Mouse (Mus musculus): Measurements from ENCODE around the gene Hist1h2ak. TPM values are rescaled to one million over a fixed set of nuclear protein-coding genes. Genes with fewer than 3 reads are reported as not detected.
"Not testable (repeated sequence)": the region's sequence is repeated elsewhere in the genome, so short reads cannot be mapped to it uniquely, and the experiment has no call there.

The Hist1h2ak gene
- polyA plus RNA-seq, 1 experiment from 2014 or later, result 32.0 TPM

DNA sequence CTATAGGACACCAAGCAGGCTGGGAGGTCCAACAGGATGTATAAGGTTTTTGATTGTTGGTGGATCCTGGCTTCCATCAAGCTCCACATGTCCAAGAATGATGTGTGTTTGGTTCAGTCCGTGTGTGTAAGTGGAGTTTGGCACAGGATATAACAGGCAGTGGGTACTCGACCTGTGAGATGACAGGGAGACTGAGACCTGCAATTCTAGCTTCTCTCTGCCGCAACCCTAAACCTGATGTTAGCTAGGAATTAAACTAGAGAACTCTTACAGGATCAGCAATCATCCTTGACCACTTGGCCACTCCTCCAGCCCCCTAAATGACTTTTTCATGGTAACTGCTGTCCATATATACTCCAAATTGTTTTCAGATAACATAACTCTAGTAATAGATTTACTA is 1.3 kb downstream of the Hist1h2ak start:
- H3K4me2 ChIP-seq, result peak overlapping the region; percentile 69
- ATAC-seq (replicated peaks; ENCODE audit: low FRiP score), result no peak
- no peaks in the 10 kb centered on the region for H3K27me3 ChIP-seq
- H3K4me3 ChIP-seq (replicated peaks), result no peak overlapping the region; the same call in none of the 2 replicates
- H3K36me3 ChIP-seq, result no peaks in the 10 kb centered on the region
- 34% methylated on average over 3 of the region's 3 CpGs for WGBS
- peaks cover 25% of the 10 kb centered on the region for H3K4me1 ChIP-seq
- no peak overlapping the region for H3K9ac ChIP-seq
- peak overlapping the region; percentile 97 for H3K27ac ChIP-seq
- H3K9me3 ChIP-seq (replicated peaks), result no peaks in the 10 kb centered on the region

DNA sequence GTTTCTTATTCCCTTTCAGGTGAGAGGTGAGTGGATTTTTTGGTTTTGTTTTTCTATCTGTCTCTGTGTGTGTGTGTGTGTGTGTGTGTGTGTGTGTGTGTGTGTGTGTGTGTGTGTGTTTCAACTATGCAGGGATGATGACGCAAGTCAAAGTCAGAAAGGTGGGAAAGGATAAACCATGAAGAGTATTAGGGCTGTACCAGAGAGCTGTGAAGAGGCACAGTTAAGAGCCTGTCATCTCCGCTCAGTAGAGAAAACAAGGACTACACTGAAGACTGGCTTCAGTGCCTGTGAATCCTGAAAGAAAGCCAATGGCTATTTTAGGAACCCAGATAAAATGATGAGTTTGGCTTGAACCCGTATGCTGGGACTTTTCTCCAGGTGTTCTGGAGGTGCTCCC is 1.8 kb downstream of the Hist1h2ak start:
- H3K36me3 ChIP-seq, result no peaks in the 10 kb centered on the region
- no peak for ATAC-seq (replicated peaks; ENCODE audit: low FRiP score)
- H3K4me1 ChIP-seq, result peaks cover 27% of the 10 kb centered on the region
- H3K27me3 ChIP-seq, result no peaks in the 10 kb centered on the region
- no peaks in the 10 kb centered on the region for H3K9me3 ChIP-seq (replicated peaks)
- peak overlapping the region; percentile 69; the same call in 1 of the 2 replicates for H3K4me2 ChIP-seq
- peak overlapping the region; percentile 97 for H3K27ac ChIP-seq
- WGBS, result 79% methylated on average over 3 of the region's 3 CpGs
- no peak overlapping the region for H3K4me3 ChIP-seq (replicated peaks)
- H3K9ac ChIP-seq, result no peak overlapping the region

DNA sequence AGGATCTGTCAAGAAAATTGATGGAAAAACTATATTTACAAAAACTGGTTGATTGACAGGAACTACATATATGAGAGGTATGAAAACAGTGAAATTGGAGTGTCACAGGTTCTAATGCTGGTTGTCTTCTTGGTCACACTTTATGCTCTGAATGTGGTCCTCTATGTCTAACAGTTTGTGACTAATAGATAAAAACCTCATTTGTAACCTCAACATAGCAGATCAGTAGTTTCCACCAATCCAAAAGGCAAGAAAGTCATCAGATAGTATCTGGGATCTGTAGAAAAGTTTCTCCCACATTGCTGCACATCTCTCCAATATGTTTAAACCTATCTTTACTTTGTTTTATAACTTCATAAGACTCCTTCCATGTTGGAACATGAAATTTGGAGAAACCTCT is 2.2 kb downstream of the Hist1h2ak start:
- no peaks in the 10 kb centered on the region for H3K9me3 ChIP-seq (replicated peaks)
- H3K4me3 ChIP-seq (replicated peaks), result no peak overlapping the region
- peak overlapping the region; percentile 97; the same call in 1 of the 2 replicates for H3K27ac ChIP-seq
- H3K36me3 ChIP-seq, result no peaks in the 10 kb centered on the region
- no peak overlapping the region for H3K4me2 ChIP-seq
- H3K9ac ChIP-seq, result no peak overlapping the region
- peaks cover 27% of the 10 kb centered on the region for H3K4me1 ChIP-seq
- H3K27me3 ChIP-seq, result no peaks in the 10 kb centered on the region
- ATAC-seq (replicated peaks; ENCODE audit: low FRiP score), result no peak

DNA sequence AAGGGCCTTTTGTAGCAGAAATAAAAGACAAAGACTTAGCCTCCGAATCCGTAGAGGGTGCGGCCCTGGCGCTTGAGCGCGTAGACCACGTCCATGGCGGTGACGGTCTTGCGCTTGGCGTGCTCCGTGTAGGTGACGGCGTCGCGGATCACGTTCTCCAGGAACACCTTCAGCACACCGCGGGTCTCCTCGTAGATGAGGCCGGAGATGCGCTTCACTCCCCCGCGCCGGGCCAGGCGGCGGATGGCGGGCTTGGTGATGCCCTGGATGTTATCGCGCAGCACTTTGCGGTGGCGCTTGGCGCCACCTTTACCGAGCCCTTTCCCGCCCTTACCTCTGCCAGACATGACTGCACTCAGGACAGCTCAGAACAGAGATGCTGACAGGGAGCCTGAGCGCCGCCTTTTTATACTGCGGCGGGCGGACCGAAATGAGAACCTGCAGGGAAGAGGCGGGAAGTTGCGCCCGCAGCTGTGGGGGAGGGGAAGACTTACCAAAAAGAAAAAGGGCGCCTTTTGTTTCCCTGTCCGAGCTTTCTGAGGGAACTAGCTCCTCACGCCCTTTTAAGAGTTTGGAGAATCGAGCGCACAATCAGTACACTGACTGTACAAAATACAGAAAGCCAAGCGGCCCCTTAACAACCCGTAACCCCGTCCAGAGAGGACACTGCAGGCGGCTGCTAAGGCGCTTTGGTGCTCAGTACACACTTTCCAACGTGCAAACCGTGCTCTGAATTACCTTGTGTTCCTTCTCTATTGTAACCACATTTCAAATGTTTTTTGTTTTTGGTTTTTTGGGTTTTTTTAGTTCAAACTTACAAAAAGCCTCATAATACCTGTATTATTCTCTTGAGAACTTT is 3.2 kb downstream of the Hist1h2ak start, which contains the start of gene Hist1h4k:
Gene Hist1h4k (minus strand): TSS at position 347 of the 859 bp plus-strand sequence.
- H3K27me3 ChIP-seq; H3K36me3 ChIP-seq; H3K9me3 ChIP-seq (replicated peaks): not testable (repeated sequence)
- WGBS, result under 1% methylated on average over 46 of the region's 56 CpGs
- peak within 1 kb of the TSS; percentile 61 for H3K4me2 ChIP-seq
- peak within 1 kb of the TSS; percentile 54 for H3K4me3 ChIP-seq (replicated peaks)
- peak within 1 kb of the TSS; percentile 98 for H3K27ac ChIP-seq
- ATAC-seq (replicated peaks; ENCODE audit: low FRiP score), result peak; percentile 87
- H3K9ac ChIP-seq, result peak within 1 kb of the TSS; percentile 55
- peaks cover 27% of the 10 kb centered on the region for H3K4me1 ChIP-seq

DNA sequence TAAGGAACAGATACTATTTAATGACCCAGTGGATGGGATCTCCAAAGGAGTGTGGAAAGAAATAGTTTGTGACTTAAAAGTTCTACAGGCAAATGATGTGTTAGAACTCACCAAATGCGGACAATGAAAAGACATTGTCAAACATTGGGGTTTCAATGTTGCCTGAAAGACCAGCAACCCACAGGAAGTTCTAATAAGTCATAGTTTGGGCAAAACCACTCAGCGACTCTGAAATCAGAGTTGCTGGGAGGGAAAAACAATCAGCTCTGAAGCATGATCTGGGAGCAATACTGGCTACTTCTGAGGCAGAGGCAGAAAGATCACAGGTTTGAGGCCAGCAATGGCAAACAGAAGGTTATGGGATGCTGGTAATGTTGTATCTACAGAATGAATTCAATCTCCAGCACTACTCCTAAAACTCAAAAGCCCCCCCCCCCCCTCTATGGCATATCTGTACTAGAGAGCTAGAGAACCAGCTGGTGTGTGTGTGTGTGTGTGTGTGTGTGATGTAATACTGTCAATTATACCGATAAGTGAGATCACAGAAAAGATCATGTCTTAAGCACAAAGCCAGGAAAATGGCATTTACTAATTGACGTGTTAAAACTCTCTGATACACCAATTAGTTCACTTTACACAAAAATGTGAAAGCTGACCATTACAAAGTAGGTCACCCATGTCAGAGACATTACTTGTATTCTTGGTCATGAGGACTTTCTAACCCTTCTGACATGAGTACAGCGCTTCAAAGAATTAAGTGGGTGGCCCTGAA is 4.1 kb downstream of the Hist1h2ak start:
- WGBS, result 3% methylated on average over 5 of the region's 5 CpGs
- H3K4me3 ChIP-seq (replicated peaks), result peak overlapping the region; percentile 54
- no peak for ATAC-seq (replicated peaks; ENCODE audit: low FRiP score)
- peak overlapping the region; percentile 98 for H3K27ac ChIP-seq
- H3K27me3 ChIP-seq, result no peaks in the 10 kb centered on the region
- H3K36me3 ChIP-seq, result no peaks in the 10 kb centered on the region
- H3K9me3 ChIP-seq (replicated peaks), result no peaks in the 10 kb centered on the region
- H3K4me1 ChIP-seq, result peaks cover 27% of the 10 kb centered on the region
- peak overlapping the region; percentile 55 for H3K9ac ChIP-seq
- peak overlapping the region; percentile 61 for H3K4me2 ChIP-seq

DNA sequence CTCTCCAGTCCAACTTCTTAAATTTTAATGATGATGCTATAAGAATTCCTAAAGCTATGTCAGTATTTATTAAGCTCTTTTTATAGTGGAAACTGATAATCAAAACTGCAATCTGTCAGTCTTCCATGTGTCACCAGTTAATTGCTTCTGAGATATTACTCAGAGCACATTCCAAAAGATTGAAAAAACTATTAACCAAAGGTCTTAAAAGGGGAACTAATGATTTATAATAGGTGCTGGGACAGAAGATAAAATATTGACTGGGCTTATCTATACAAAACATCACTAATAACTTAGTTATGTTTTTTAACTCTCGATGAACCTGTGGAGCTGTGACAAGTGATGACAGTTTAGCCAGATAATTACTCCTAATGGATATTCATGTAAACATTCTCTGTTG is 8.6 kb downstream of the Hist1h2ak start:
- peaks cover 16% of the 10 kb centered on the region for H3K4me1 ChIP-seq
- no peaks in the 10 kb centered on the region for H3K36me3 ChIP-seq
- no peaks in the 10 kb centered on the region for H3K27me3 ChIP-seq
- no peak overlapping the region for H3K27ac ChIP-seq
- 62% methylated on average over 1 of the region's 1 CpGs for WGBS
- no peak overlapping the region for H3K9ac ChIP-seq
- ATAC-seq (replicated peaks; ENCODE audit: low FRiP score), result no peak
- no peak overlapping the region for H3K4me3 ChIP-seq (replicated peaks)
- H3K4me2 ChIP-seq, result no peak overlapping the region
- H3K9me3 ChIP-seq (replicated peaks), result no peaks in the 10 kb centered on the region

DNA sequence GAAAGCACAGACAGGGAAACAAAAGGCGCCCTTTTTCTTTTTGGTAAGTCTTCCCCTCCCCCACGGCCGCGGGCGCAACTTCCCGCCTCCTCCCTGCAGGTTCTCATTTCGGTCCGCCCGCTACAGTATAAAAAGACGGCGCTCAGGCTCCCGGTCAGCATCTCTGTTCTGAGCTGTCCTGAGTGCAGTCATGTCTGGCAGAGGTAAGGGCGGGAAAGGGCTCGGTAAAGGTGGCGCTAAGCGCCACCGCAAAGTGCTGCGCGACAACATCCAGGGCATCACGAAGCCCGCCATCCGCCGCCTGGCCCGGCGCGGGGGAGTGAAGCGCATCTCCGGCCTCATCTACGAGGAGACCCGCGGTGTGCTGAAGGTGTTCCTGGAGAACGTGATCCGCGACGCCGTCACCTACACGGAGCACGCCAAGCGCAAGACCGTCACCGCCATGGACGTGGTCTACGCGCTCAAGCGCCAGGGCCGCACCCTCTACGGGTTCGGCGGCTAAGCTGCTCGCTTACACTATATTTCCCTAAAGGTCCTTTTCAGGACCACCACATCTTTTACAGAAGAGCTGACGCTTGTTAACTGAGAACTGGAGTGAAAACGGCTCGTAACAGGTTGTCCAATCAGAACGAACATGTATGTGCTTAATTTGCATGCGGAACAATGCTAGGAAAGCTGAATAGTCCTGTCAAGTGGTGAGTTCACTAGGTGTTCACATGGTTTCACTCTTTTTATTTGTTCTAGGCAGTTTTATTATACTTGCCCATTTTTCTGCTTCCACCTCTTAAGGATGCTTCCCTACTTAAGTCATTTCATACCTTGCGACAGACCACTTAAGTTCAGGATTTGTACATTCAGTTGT is 18.5 kb downstream of the Hist1h2ak start, which contains the start of gene Hist1h4j:
Gene Hist1h4j (plus strand): TSS at position 159 of the 862 bp plus-strand sequence.
- H3K4me1 ChIP-seq, result peaks cover 22% of the 10 kb centered on the region
- ATAC-seq (replicated peaks; ENCODE audit: low FRiP score), result peak; percentile 95
- H3K9me3 ChIP-seq (replicated peaks); H3K27me3 ChIP-seq; H3K36me3 ChIP-seq: not testable (repeated sequence)
- WGBS, result under 1% methylated on average over 46 of the region's 56 CpGs
- peak within 1 kb of the TSS; percentile 98 for H3K27ac ChIP-seq
- H3K9ac ChIP-seq, result peak within 1 kb of the TSS; percentile 56
- peak within 1 kb of the TSS; percentile 62 for H3K4me2 ChIP-seq
- peak within 1 kb of the TSS; percentile 47 for H3K4me3 ChIP-seq (replicated peaks)

DNA sequence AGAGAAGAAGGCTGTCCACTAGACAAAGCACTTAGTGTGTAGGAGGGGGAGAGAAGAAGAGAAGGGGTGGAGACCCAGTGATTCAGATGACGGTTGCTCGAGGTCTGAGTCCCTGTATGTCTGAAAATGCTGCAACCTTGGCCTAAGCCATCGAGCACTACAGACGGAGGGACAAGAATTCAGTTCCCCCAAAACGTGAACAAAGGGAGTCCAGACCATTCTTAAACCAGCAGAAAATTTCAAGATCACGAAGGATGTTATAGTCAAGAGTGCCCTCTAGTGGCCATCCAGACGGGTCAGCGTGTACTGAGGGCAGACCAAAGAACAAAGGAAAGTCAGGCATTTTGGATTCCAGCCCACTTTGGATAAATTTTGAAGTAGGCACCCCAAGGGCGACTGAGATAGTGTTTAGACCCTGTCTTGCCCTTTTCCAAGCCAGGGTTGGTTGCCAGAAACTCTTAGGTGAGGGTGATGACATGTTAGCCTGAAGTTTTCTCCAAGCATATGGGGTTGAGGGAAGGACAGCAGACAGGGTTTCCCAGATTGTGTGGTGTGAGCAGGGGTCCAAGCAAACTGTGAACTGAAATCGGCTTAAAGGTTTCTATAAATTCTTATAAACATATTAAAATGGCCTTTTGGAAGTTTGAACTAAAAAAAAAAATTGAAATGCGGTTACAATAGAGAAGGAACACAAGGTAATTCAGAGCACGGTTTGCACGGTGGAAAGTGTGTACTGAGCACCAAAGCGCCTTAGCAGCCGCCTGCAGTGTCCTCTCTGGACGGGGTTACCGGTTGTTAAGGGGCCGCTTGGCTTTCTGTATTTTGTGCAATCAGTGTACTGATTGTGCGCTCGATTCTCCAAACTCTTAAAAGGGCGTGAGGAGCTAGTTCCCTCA is 19.4 kb downstream of the Hist1h2ak start:
- no peaks in the 10 kb centered on the region for H3K9me3 ChIP-seq (replicated peaks)
- no peaks in the 10 kb centered on the region for H3K27me3 ChIP-seq
- H3K27ac ChIP-seq, result peak overlapping the region; percentile 98
- peaks cover 22% of the 10 kb centered on the region for H3K4me1 ChIP-seq
- H3K9ac ChIP-seq, result peak overlapping the region; percentile 56
- ATAC-seq (replicated peaks; ENCODE audit: low FRiP score), result peak; percentile 82
- 0 out of 2 replicates have a peak, but pooled peaks cover 2% of the 10 kb centered on the region for H3K36me3 ChIP-seq
- peak overlapping the region; percentile 47 for H3K4me3 ChIP-seq (replicated peaks)
- under 1% methylated on average over 21 of the region's 21 CpGs for WGBS
- H3K4me2 ChIP-seq, result peak overlapping the region; percentile 62

DNA sequence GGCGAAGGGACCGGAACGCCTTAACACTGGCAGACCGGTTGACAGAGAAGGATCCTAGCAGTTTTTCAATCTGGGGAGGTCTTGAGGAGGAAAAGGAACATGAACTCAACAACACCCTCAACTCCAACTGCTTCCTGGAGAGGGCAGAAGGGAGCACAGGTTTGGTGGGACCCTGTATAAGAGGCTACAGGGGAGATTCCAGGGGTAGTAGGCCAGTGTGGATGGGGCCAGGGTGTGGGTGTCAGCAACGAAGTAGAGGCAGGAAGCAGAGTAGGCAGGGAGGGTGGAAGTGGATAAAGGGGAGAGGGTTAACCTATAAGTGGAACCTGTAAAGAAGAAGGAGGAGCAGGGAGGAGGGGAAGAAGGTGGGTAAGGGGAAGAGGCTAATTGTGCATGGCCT is 20.2 kb downstream of the Hist1h2ak start:
- Histone ChIP-seq H3K9ac (no peak overlapping the region), H3K27ac (peak overlapping the region; percentile 98), H3K4me2 (no peak overlapping the region; the same call in 1 of the 2 replicates), H3K36me3 (no peaks in the 10 kb centered on the region), H3K4me3 (replicated peaks) (no peak overlapping the region), H3K27me3 (no peaks in the 10 kb centered on the region), H3K9me3 (replicated peaks) (no peaks in the 10 kb centered on the region), H3K4me1 (peaks cover 22% of the 10 kb centered on the region)
- WGBS, result 63% methylated on average over 5 of the region's 5 CpGs
- no peak for ATAC-seq (replicated peaks; ENCODE audit: low FRiP score)

DNA sequence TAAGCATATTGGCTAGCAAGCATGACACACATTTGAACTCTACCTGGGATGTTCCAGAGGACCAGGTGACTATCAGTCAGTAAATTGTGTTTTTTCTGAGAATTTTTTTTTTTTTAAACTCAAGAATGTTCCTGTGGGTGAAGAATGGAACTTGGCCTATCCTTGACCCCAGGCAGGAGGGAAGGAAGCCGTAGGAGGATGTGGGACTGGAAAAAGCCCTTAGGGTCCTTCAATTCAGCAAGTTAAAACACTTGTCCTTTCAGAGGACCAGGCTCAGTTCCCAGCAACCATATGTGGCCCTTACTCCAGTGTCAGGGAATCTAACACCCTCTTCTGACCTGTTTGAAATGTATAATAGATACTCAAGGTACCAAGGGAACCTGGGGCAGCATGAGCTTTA is 24.1 kb downstream of the Hist1h2ak start:
- peaks cover 9% of the 10 kb centered on the region for H3K4me1 ChIP-seq
- 41% methylated on average over 1 of the region's 1 CpGs for WGBS
- no peaks in the 10 kb centered on the region for H3K27me3 ChIP-seq
- no peaks in the 10 kb centered on the region for H3K36me3 ChIP-seq
- no peak overlapping the region for H3K9ac ChIP-seq
- no peak overlapping the region for H3K4me3 ChIP-seq (replicated peaks)
- no peak overlapping the region for H3K4me2 ChIP-seq
- H3K9me3 ChIP-seq (replicated peaks), result no peaks in the 10 kb centered on the region
- no peak overlapping the region for H3K27ac ChIP-seq
- ATAC-seq (replicated peaks; ENCODE audit: low FRiP score), result no peak
